Mouse (Mus musculus) bone marrow macrophage, adult 2 months (primary cell): ENCODE measurements around the gene AU040320.

ENCODE experiments used
- CTCF ChIP-seq: IDR thresholded peaks from 2 replicates; pipeline ENCODE4 v1.5.1; 2012; ENCODE audit warnings: low read depth, mild to moderate bottlenecking, low read length, moderate library complexity
- POLR2A ChIP-seq: IDR thresholded peaks from 2 replicates; pipeline ENCODE4 v1.6.1; 2012; ENCODE audit warnings: mild to moderate bottlenecking, low read depth, low read length, borderline replicate concordance

- no peak for TF ChIP-seq CTCF
- no peak for TF ChIP-seq POLR2A
These were observed 92.3 kb downstream of the AU040320 start for GRCm38 (mm10) chr4:126845664-126846063.
